Mouse (Mus musculus): Measurements from ENCODE around the gene BC051142. TPM values are rescaled to one million over a fixed set of nuclear protein-coding genes. Genes with fewer than 3 reads are reported as not detected.
"Not testable (repeated sequence)": the region's sequence is repeated elsewhere in the genome, so short reads cannot be mapped to it uniquely, and the experiment has no call there.

BC051142 gene
- total RNA-seq, 2 experiments from 2014 or later: 1.4 to 5.4 TPM

GRCm38 (mm10) chr17:34392321-34392720, 6.3 kb upstream of the BC051142 start:
- peak; percentile 70; the same call in 1 of the 2 replicates for ATAC-seq (replicated peaks; ENCODE audit: low FRiP score, low TSS enrichment, poor library complexity, severe bottlenecking)

- no peak for ATAC-seq (replicated peaks; ENCODE audit: low FRiP score, low TSS enrichment, poor library complexity, severe bottlenecking)
Observed at GRCm38 (mm10) chr17:34397357-34397756, 1.3 kb upstream of the BC051142 start.

- ATAC-seq (replicated peaks; ENCODE audit: low FRiP score, low TSS enrichment, poor library complexity, severe bottlenecking): peak; percentile 70
Observed at GRCm38 (mm10) chr17:34398058-34398710, 436 bp upstream of the BC051142 start.

GRCm38 (mm10) chr17:34399394-34399715, 735 bp downstream of the BC051142 start:
- ATAC-seq (replicated peaks; ENCODE audit: low FRiP score, low TSS enrichment, poor library complexity, severe bottlenecking): no peak

GRCm38 (mm10) chr17:34411117-34411516, 12.5 kb downstream of the BC051142 start:
- ATAC-seq (replicated peaks; ENCODE audit: low FRiP score, low TSS enrichment, poor library complexity, severe bottlenecking): peak; percentile 90

GRCm38 (mm10) chr17:34420014-34420413, 21.4 kb downstream of the BC051142 start:
- no peak for ATAC-seq (replicated peaks; ENCODE audit: low FRiP score, low TSS enrichment, poor library complexity, severe bottlenecking)

GRCm38 (mm10) chr17:34427597-34427996, 29.0 kb downstream of the BC051142 start:
- no peak for ATAC-seq (replicated peaks; ENCODE audit: low FRiP score, low TSS enrichment, poor library complexity, severe bottlenecking)

- no peak for ATAC-seq (replicated peaks; ENCODE audit: low FRiP score, low TSS enrichment, poor library complexity, severe bottlenecking)
Observed at GRCm38 (mm10) chr17:34437120-34437519, 38.5 kb downstream of the BC051142 start.

- no peak for ATAC-seq (replicated peaks; ENCODE audit: low FRiP score, low TSS enrichment, poor library complexity, severe bottlenecking)
Observed at GRCm38 (mm10) chr17:34437606-34438005, 39.0 kb downstream of the BC051142 start.

GRCm38 (mm10) chr17:34438588-34438987, 40.0 kb downstream of the BC051142 start:
- ATAC-seq (replicated peaks; ENCODE audit: low FRiP score, low TSS enrichment, poor library complexity, severe bottlenecking): no peak

GRCm38 (mm10) chr17:34439795-34440194, 41.2 kb downstream of the BC051142 start:
- 0 out of 2 replicates have a peak, but pooled peaks have one; percentile 61 for ATAC-seq (replicated peaks; ENCODE audit: low FRiP score, low TSS enrichment, poor library complexity, severe bottlenecking)

GRCm38 (mm10) chr17:34441990-34442389, 43.4 kb downstream of the BC051142 start:
- no peak for ATAC-seq (replicated peaks; ENCODE audit: low FRiP score, low TSS enrichment, poor library complexity, severe bottlenecking)

- peak; percentile 46 for ATAC-seq (replicated peaks; ENCODE audit: low FRiP score, low TSS enrichment, poor library complexity, severe bottlenecking)
Observed at GRCm38 (mm10) chr17:34448473-34449041, 49.9 kb downstream of the BC051142 start.

- ATAC-seq (replicated peaks; ENCODE audit: low FRiP score, low TSS enrichment, poor library complexity, severe bottlenecking): peak; percentile 89
Observed at GRCm38 (mm10) chr17:34457668-34458067, 59.0 kb downstream of the BC051142 start.

GRCm38 (mm10) chr17:34459255-34459654, 60.6 kb downstream of the BC051142 start:
- ATAC-seq (replicated peaks; ENCODE audit: low FRiP score, low TSS enrichment, poor library complexity, severe bottlenecking): peak; percentile 75

- ATAC-seq (replicated peaks; ENCODE audit: low FRiP score, low TSS enrichment, poor library complexity, severe bottlenecking): not testable (repeated sequence)
Observed at GRCm38 (mm10) chr17:34465906-34466305, 67.3 kb downstream of the BC051142 start.

GRCm38 (mm10) chr17:34470491-34470890, 71.9 kb downstream of the BC051142 start:
- no peak for ATAC-seq (replicated peaks; ENCODE audit: low FRiP score, low TSS enrichment, poor library complexity, severe bottlenecking)

- ATAC-seq (replicated peaks; ENCODE audit: low FRiP score, low TSS enrichment, poor library complexity, severe bottlenecking): no peak
Observed at GRCm38 (mm10) chr17:34475060-34475459, 76.4 kb downstream of the BC051142 start.

GRCm38 (mm10) chr17:34476427-34476826, 77.8 kb downstream of the BC051142 start:
- no peak for ATAC-seq (replicated peaks; ENCODE audit: low FRiP score, low TSS enrichment, poor library complexity, severe bottlenecking)

GRCm38 (mm10) chr17:34477238-34478013, 78.8 kb downstream of the BC051142 start, which contains the start of gene Btnl4:
Btnl4 (minus strand) TSS chr17:34477318.
- ATAC-seq (replicated peaks; ENCODE audit: low FRiP score, low TSS enrichment, poor library complexity, severe bottlenecking): not testable (repeated sequence)

Data from megakaryocyte-erythroid progenitor cell, adult 5-6 weeks (primary cell).